Mouse (Mus musculus) lung, embryonic 15.5 days (tissue): ENCODE data around the gene Avil. TPM values are rescaled to one million over a fixed set of nuclear protein-coding genes. Genes with fewer than 3 reads are reported as not detected.

ENCODE experiments used
- ATAC-seq: fragments of 200-750 bp; cut with Nextera tagmentation; 2 replicates; pipeline ENCODE4 v1.8.0; 2017; ENCODE audit warnings: moderate number of reproducible peaks, borderline replicate concordance; ENCODE audit not compliant: low FRiP score, low TSS enrichment; ENCODE audit errors: extremely low read depth
- H3K27ac ChIP-seq: fragments of 300-500 bp; sonication (generic); 2 replicates; pipeline ENCODE4 v1.5.1; 2015; ENCODE audit warnings: moderate library complexity, mild to moderate bottlenecking, inconsistent platforms
- H3K27me3 ChIP-seq: fragments of 300-500 bp; sonication (generic); 2 replicates; pipeline ENCODE4 v1.6.1; 2015; ENCODE audit warnings: inconsistent platforms
- H3K36me3 ChIP-seq: fragments of 300-500 bp; sonication (generic); 2 replicates; pipeline ENCODE4 v1.6.1; 2015; ENCODE audit warnings: inconsistent platforms
- H3K4me1 ChIP-seq: fragments of 300-500 bp; sonication (generic); 2 replicates; pipeline ENCODE4 v1.6.1; 2015; ENCODE audit warnings: inconsistent platforms
- H3K4me2 ChIP-seq: fragments of 300-500 bp; sonication (generic); 2 replicates; pipeline ENCODE4 v1.6.1; 2015; ENCODE audit warnings: inconsistent platforms, mild to moderate bottlenecking, moderate library complexity
- H3K4me3 ChIP-seq: fragments of 300-500 bp; sonication (generic); 2 replicates; pipeline ENCODE4 v1.5.1; 2015; ENCODE audit warnings: mild to moderate bottlenecking, inconsistent platforms
- H3K9ac ChIP-seq: fragments of 300-500 bp; sonication (generic); 2 replicates; pipeline ENCODE4 v1.6.1; 2015; ENCODE audit warnings: inconsistent platforms
- H3K9me3 ChIP-seq: fragments of 300-500 bp; sonication (generic); 2 replicates; pipeline ENCODE4 v1.6.1; 2016; ENCODE audit warnings: inconsistent platforms
- WGBS: fragments of 180-500 bp; shearing (Covaris S2); methylation state at CpG from one replicate; pipeline ENCODE4 v1.1.7; 2015; 5-methylcytosine and 5-hydroxymethylcytosine counted together
- microRNA counts: library from miRNA; unstranded; fragments of <30 nt; microRNA quantifications from one replicate; lab custom pipeline; 2016
- microRNA-seq: library from miRNA; unstranded; fragments of <30 nt; microRNA quantifications from one replicate; pipeline ENCODE4, GENCODE M21; 2016
- polyA plus RNA-seq: library from polyadenylated mRNA; unstranded; fragments of >200 nt; fragmentation: Nextera tagmentation; extraction: Ambion mirVana; gene quantifications from 2 replicates; pipeline ENCODE4 v1.2.1, GENCODE M21; 2015

The Avil gene
- polyA plus RNA-seq, 1 experiment from 2014 or later, result 0.39 TPM

- no peak for ATAC-seq
- Histone ChIP-seq H3K9me3 (no peaks in the 10 kb centered on the region), H3K27me3 (peaks cover 31% of the 10 kb centered on the region), H3K4me3 (no peak overlapping the region), H3K9ac (no peak overlapping the region), H3K4me2 (peak overlapping the region; percentile 68; the same call in 1 of the 2 replicates), H3K27ac (no peak overlapping the region), H3K4me1 (peaks cover 30% of the 10 kb centered on the region; the same call in 1 of the 2 replicates), H3K36me3 (peaks cover 28% of the 10 kb centered on the region)
- 68% methylated on average over 5 of the region's 5 CpGs for WGBS
These were observed 62.0 kb downstream of the Avil start for GRCm38 (mm10) chr10:127062503-127062902.

- ATAC-seq, result peak; percentile 93
- Histone ChIP-seq H3K9me3 (no peaks in the 10 kb centered on the region), H3K4me3 (peak within 1 kb of the TSS; percentile 85), H3K36me3 (peaks cover 36% of the 10 kb centered on the region), H3K4me1 (peaks cover 34% of the 10 kb centered on the region), H3K4me2 (peak within 1 kb of the TSS; percentile 68), H3K27me3 (peaks cover 31% of the 10 kb centered on the region), H3K9ac (peak within 1 kb of the TSS; percentile 97), H3K27ac (peak within 1 kb of the TSS; percentile 87)
- WGBS, result under 1% methylated on average over 46 of the region's 46 CpGs
These were observed 62.8 kb downstream of the Avil start, which contains the start of gene Cdk4 for GRCm38 (mm10) chr10:127063239-127063872. TSS of gene Cdk4 (plus strand) at chr10:127063534.

GRCm38 (mm10) chr10:127063913-127064870 is 63.7 kb downstream of the Avil start:
- ATAC-seq, result no peak
- peak overlapping the region; percentile 68 for H3K4me2 ChIP-seq
- WGBS, result 6% methylated on average over 37 of the region's 37 CpGs

GRCm38 (mm10) chr10:127065981-127066380 is 65.5 kb downstream of the Avil start:
- H3K4me3 ChIP-seq, result no peak overlapping the region
- no peak overlapping the region for H3K9ac ChIP-seq
- peaks cover 28% of the 10 kb centered on the region for H3K4me1 ChIP-seq
- WGBS, result 73% methylated on average over 9 of the region's 9 CpGs
- H3K36me3 ChIP-seq, result peaks cover 39% of the 10 kb centered on the region
- no peak overlapping the region for H3K27ac ChIP-seq
- no peaks in the 10 kb centered on the region for H3K9me3 ChIP-seq
- H3K4me2 ChIP-seq, result no peak overlapping the region
- ATAC-seq, result no peak
- peaks cover 11% of the 10 kb centered on the region for H3K27me3 ChIP-seq

More at GRCm38 (mm10) chr10:127063913-127064870, 63.7 kb downstream of the Avil start:
- peaks cover 34% of the 10 kb centered on the region for H3K4me1 ChIP-seq
- H3K36me3 ChIP-seq, result peaks cover 39% of the 10 kb centered on the region
- no peaks in the 10 kb centered on the region for H3K9me3 ChIP-seq
- peak overlapping the region; percentile 85 for H3K4me3 ChIP-seq
- H3K27me3 ChIP-seq, result peaks cover 26% of the 10 kb centered on the region
- H3K27ac ChIP-seq, result peak overlapping the region; percentile 87
- H3K9ac ChIP-seq, result peak overlapping the region; percentile 97

GRCm38 (mm10) chr10:127066519-127067018 is 66.1 kb downstream of the Avil start:
- 90% methylated on average over 14 of the region's 14 CpGs for WGBS
- H3K9me3 ChIP-seq, result no peaks in the 10 kb centered on the region
- no peak overlapping the region for H3K27ac ChIP-seq
- no peak for ATAC-seq
- H3K36me3 ChIP-seq, result peaks cover 39% of the 10 kb centered on the region
- H3K9ac ChIP-seq, result no peak overlapping the region
- H3K4me1 ChIP-seq, result peaks cover 33% of the 10 kb centered on the region
- no peak overlapping the region for H3K4me2 ChIP-seq
- peaks cover 5% of the 10 kb centered on the region; the same call in 1 of the 2 replicates for H3K27me3 ChIP-seq
- no peak overlapping the region for H3K4me3 ChIP-seq

- WGBS, result 62% methylated on average over 9 of the region's 9 CpGs
- Histone ChIP-seq H3K9ac (peak overlapping the region; percentile 58), H3K4me2 (peak overlapping the region; percentile 83), H3K9me3 (no peaks in the 10 kb centered on the region), H3K27ac (0 out of 2 replicates have a peak overlapping the region, but pooled peaks have one; percentile 90), H3K36me3 (peaks cover 39% of the 10 kb centered on the region), H3K27me3 (no peaks in the 10 kb centered on the region), H3K4me1 (peaks cover 29% of the 10 kb centered on the region), H3K4me3 (peak overlapping the region; percentile 57)
- ATAC-seq, result no peak
These were observed 68.0 kb downstream of the Avil start for GRCm38 (mm10) chr10:127068360-127069038.

GRCm38 (mm10) chr10:127069281-127070189 is 69.0 kb downstream of the Avil start:
- ATAC-seq, result peak; percentile 54
- no peaks in the 10 kb centered on the region for H3K9me3 ChIP-seq
- H3K9ac ChIP-seq, result peak overlapping the region; percentile 58
- H3K4me2 ChIP-seq, result peak overlapping the region; percentile 83
- H3K4me1 ChIP-seq, result peaks cover 29% of the 10 kb centered on the region
- peak overlapping the region; percentile 90 for H3K27ac ChIP-seq
- 4% methylated on average over 30 of the region's 30 CpGs for WGBS
- peaks cover 39% of the 10 kb centered on the region for H3K36me3 ChIP-seq
- H3K27me3 ChIP-seq, result no peaks in the 10 kb centered on the region
- H3K4me3 ChIP-seq, result peak overlapping the region; percentile 57

MicroRNAs encoded within 50 kb of the gene (microRNA counts, 519-probe panel; counts per million panel counts)
- 2,569 counts per million, percentile 58 among the panel's probes with 10 or more counts for microRNA mmu-miR-26a (lab: Ali Mortazavi, UCI)
- microRNA mmu-miR-546 (lab: Ali Mortazavi, UCI), result 19.7 counts per million

Small RNA genes lying within 50 kb of the gene (microRNA-seq; reads per million reads assigned to microRNA genes)
- gene Mir26a-2, result 60.0 reads per million, percentile 48 among the genes with 10 or more reads in this experiment
- 0.74 reads per million for gene Mir546

Other genes with a start within 250 kb of the Avil start
- 16.2 and 18.7 TPM in 2 replicates for gene Atp23, start 99.4 kb upstream of the Avil start, polyA plus RNA-seq
- 68.6 and 73.1 TPM in 2 replicates for gene Ctdsp2, start 22.0 kb upstream of the Avil start, polyA plus RNA-seq
- 73.2 and 79.2 TPM in 2 replicates for gene Tsfm, start 30.1 kb downstream of the Avil start, polyA plus RNA-seq
- gene Mettl1, start 40.7 kb downstream of the Avil start, polyA plus RNA-seq, result 45.8 and 49.6 TPM in 2 replicates
- gene Eef1akmt3, start 40.8 kb downstream of the Avil start, polyA plus RNA-seq, result 0.52 and 0.58 TPM in 2 replicates
- 0.16 and 0.25 TPM in 2 replicates for gene Cyp27b1, start 47.5 kb downstream of the Avil start, polyA plus RNA-seq
- gene March9, start 59.5 kb downstream of the Avil start, polyA plus RNA-seq, result 0.61 and 0.86 TPM in 2 replicates
- 1,786 and 1,890 TPM in 2 replicates for gene Cdk4, start 62.8 kb downstream of the Avil start, polyA plus RNA-seq
- 161 and 175 TPM in 2 replicates for gene Tspan31, start 69.6 kb downstream of the Avil start, polyA plus RNA-seq
- 0.05 and 0.07 TPM in 2 replicates for gene Agap2, start 74.6 kb downstream of the Avil start, polyA plus RNA-seq
- 90.1 and 101 TPM in 2 replicates for gene Os9, start 120.4 kb downstream of the Avil start, polyA plus RNA-seq
- gene B4galnt1, start 164.5 kb downstream of the Avil start, polyA plus RNA-seq, result 2.8 and 3.6 TPM in 2 replicates
- gene Slc26a10, start 179.9 kb downstream of the Avil start, polyA plus RNA-seq, result 0.86 and 0.93 TPM in 2 replicates
- 55.4 and 59.0 TPM in 2 replicates for gene Arhgef25, start 189.4 kb downstream of the Avil start, polyA plus RNA-seq
- 73.9 and 82.6 TPM in 2 replicates for gene Dtx3, start 195.0 kb downstream of the Avil start, polyA plus RNA-seq
- gene Pip4k2c, start 210.9 kb downstream of the Avil start, polyA plus RNA-seq, result 24.4 and 27.2 TPM in 2 replicates